Mouse (Mus musculus) testis, postnatal 14 days (tissue): ENCODE results near the gene Dnajc7.
"Not testable (repeated sequence)": the region's sequence is repeated elsewhere in the genome, so short reads cannot be mapped to it uniquely, and the experiment has no call there.

Experiments used
- DNase-seq: peaks from one replicate; pipeline ENCODE4 v3.0.0; 2021; ENCODE audit warnings: low spot score

Gene Dnajc7

GRCm38 (mm10) chr11:100619982-100620381 is at the start of gene Dnajc7:
Gene Dnajc7, minus strand, starts transcription at chr11:100620168.
- no peak for DNase-seq

GRCm38 (mm10) chr11:100659806-100660205 is 39.8 kb upstream of the Dnajc7 start:
- no peak for DNase-seq

- no peak for DNase-seq
These were observed 36.5 kb upstream of the Dnajc7 start for GRCm38 (mm10) chr11:100656458-100656857.

- DNase-seq, result not testable (repeated sequence)
These were observed 35.6 kb upstream of the Dnajc7 start for GRCm38 (mm10) chr11:100655589-100655988.

- DNase-seq, result no peak
These were observed 31.8 kb upstream of the Dnajc7 start for GRCm38 (mm10) chr11:100651748-100652147.

GRCm38 (mm10) chr11:100651205-100651604 is 31.2 kb upstream of the Dnajc7 start:
- no peak for DNase-seq

GRCm38 (mm10) chr11:100648405-100648804 is 28.4 kb upstream of the Dnajc7 start:
- no peak for DNase-seq

GRCm38 (mm10) chr11:100646265-100646664 is 26.3 kb upstream of the Dnajc7 start:
- no peak for DNase-seq

- DNase-seq, result no peak
These were observed 23.9 kb upstream of the Dnajc7 start for GRCm38 (mm10) chr11:100643612-100644575.

GRCm38 (mm10) chr11:100640159-100640906 is 20.4 kb upstream of the Dnajc7 start:
- no peak for DNase-seq

GRCm38 (mm10) chr11:100634530-100634929 is 14.6 kb upstream of the Dnajc7 start:
- DNase-seq, result no peak

GRCm38 (mm10) chr11:100628862-100629352 is 8.9 kb upstream of the Dnajc7 start:
- DNase-seq, result no peak

- no peak for DNase-seq
These were observed 8.1 kb upstream of the Dnajc7 start for GRCm38 (mm10) chr11:100628056-100628455.

GRCm38 (mm10) chr11:100626701-100627195 is 6.8 kb upstream of the Dnajc7 start:
- DNase-seq, result no peak

GRCm38 (mm10) chr11:100625754-100626700 is 6.1 kb upstream of the Dnajc7 start:
- DNase-seq, result no peak

- DNase-seq, result peak; percentile 46
These were observed 3.9 kb upstream of the Dnajc7 start for GRCm38 (mm10) chr11:100623867-100624266.

- peak; percentile 95 for DNase-seq
These were observed 2.7 kb upstream of the Dnajc7 start for GRCm38 (mm10) chr11:100622714-100623113.

GRCm38 (mm10) chr11:100619485-100619975 is 438 bp downstream of the Dnajc7 start:
- DNase-seq, result peak; percentile 99

GRCm38 (mm10) chr11:100618761-100619484 is 1.0 kb downstream of the Dnajc7 start, which contains the start of gene Nkiras2:
Gene Nkiras2, plus strand, starts transcription at chr11:100619244.
- peak; percentile 77 for DNase-seq

- DNase-seq, result no peak
These were observed 2.5 kb downstream of the Dnajc7 start for GRCm38 (mm10) chr11:100617480-100617879.
